Mouse (Mus musculus): ENCODE measurements around the gene Lax1. TPM values are rescaled to one million over a fixed set of nuclear protein-coding genes. Genes with fewer than 3 reads are reported as not detected.
A peak's percentile ranks its signal among the peaks of the same experiment; 100 is the strongest.
"Not testable (repeated sequence)": the region's sequence is repeated elsewhere in the genome, so short reads cannot be mapped to it uniquely, and the experiment has no call there.

Gene Lax1
- under 1 TPM; 0.17 to 0.36 TPM for total RNA-seq (2021)

DNA sequence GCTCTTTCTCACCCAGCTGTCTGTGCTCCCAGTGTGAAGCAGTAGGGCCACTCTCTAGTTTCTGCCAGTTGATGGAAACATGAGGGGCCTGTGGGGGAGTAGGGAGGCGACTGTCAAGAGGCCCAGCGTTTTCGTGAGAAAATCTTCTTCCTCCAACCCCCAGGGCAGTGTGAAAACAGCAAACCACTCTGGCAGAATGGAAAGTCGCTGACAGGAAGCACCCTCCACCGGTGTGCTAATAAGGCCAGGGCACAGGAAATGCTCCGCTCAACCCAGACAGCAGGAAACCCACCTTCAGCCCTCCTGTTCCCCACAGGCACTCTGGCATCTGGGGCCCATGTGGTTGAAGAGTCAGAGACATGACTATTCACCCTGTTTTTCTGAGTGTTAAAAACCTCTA lies at the start of gene Lax1:
Gene Lax1 (minus strand): TSS at position 212 of the 400 bp plus-strand sequence.
- no peak for DNase-seq
- intact Hi-C loops (cut with DNase I): no loop called here

DNA sequence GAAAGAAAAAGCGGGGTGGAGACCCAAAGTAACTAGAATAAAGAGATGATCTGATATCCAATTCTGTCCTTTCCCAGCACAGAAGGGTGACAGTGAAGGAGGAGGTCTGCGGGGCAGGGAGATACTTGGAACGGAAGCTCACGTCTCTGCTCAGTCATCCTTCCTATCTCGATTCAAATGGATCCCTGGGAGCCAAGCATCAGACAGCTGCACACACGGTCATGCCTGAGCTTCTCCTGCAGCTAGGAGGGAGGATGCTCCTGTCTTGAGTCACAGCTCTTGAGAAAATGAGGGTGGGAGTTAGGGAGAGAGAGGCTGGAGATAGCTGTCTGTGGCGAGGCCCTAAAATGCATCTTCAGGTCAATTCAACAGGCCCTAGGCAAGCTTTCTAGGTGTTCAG lies 46.8 kb upstream of the Lax1 start:
- intact Hi-C loops (cut with DNase I): loop anchor here (1.0 to 10.0 kb wide), 4 partner anchors 64 to 378 kb away; partner anchors contain the start of genes Atp2b4 and Chit1
- DNase-seq: no peak

DNA sequence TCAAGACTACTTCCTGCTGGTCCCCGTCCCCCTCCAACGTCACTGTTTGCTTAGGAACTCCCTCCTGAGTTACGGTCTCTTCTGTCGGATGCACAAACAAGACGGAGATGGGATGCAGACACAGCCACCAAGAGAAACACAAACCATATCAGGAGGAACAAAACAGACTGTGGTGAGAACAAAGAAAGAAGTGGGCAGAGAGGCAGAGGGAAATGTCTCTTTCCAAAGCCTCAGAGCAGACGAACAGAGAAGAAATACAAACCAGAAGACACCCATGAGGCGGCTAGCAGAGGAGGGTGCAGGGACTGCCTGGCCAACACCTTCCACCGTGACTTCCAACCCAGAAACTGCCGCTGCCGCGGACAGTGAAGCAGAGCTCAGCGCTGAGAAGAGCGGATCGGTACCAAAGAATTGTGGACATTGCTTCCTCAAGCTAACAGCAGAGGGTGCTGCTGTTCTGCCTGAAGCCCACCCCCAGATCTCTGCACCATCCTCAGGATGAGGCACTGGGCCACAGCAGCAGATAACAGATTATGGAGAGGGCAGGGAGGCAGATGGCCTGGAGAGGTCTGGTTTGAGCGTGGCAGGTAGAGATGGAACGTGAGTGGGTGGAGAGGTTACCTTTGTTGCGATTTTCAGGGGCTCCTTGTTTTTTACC lies 46.2 kb upstream of the Lax1 start:
- intact Hi-C loops (cut with DNase I): loop anchor here (1.0 to 10.0 kb wide), 4 partner anchors 65 to 379 kb away; partner anchors contain the start of genes Atp2b4 and Chit1
- DNase-seq: peak; percentile 67 to 76

DNA sequence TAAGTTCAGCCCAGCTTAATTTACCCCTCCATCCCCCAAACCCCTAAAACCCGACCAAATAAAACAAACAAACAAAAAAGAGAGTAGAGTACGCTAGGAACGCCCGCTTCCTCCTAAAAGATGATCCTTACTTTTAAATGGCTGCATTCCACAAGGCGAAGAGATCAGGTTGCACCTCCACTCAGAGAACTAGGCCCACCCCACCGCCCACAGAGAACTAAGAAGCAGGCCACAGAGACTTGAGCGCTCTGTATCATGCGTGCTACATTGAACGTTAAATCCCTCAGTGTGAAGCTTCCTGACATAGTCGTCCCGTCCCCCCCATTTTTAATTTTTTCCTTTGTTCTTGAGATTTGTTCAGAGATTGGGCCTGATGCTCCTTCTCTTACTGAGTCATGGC lies 42.9 kb upstream of the Lax1 start:
- no peak for DNase-seq
- intact Hi-C loops (cut with DNase I): loop anchor here (10.0 kb wide), 1 partner anchor 382 kb away; the partner anchor contains the start of gene Chit1

DNA sequence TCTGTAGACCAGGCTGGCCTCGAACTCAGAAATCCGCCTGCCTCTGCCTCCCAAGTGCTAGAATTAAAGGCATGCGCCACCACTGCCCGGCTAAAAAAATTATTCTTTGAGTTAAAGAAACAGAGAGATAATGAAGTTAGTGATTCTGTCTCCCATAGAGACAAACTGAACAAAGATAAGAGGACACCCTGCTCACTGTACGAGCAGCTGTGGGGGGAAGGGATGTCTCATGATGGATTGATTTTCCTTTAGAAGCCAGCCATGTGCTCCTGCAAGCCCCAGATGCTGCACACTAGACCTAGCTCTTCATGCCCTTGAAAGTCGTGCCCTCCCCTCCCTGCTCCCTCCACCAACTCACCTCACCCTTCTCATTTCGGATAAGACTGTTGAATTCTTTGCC lies 38.4 kb upstream of the Lax1 start:
- DNase-seq: no peak
- intact Hi-C loops (cut with DNase I): no loop called here

DNA sequence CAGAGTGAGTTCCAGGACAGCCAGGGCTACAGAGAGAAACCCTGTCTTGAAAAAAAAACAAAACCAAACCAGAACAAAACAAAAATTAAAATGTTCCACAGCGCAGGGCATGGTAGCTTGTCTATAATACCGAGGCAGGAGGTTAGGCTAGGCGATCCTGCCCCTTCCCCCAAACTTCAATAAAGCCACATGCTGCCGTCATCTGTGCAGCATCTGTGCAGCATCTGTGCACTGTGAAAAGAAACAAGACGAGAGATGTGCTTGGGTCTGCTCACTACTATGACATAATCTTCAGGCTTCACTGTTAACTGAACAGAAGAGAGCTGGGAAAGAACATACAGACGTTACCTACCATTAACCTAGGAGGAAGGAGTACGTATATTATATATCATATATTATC lies 30.4 kb upstream of the Lax1 start:
- DNase-seq: no peak
- intact Hi-C loops (cut with DNase I): no loop called here

DNA sequence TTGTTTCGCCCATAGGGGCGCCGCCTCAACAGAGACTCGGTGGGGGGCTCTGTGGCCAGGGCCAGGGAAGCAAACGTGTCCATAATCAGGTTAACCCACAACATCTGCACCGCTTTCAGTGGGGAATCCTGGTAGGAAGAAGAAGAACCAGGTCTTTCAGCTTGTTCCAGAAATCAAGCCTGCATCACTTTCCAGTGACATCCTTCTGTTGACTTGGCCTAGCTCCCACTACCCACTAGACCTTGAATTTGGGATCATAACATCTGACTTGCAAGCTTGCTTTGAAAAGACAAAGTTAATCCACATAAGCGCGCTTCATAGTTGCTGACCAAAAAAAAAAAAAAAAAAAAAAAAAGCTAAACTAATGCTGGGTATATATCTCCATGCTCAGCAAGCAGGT lies 28.9 kb upstream of the Lax1 start:
- intact Hi-C loops (cut with DNase I): loop anchor here (5.0 kb wide), 1 partner anchor 86 kb away; no protein-coding TSS in a partner anchor
- no peak for DNase-seq

DNA sequence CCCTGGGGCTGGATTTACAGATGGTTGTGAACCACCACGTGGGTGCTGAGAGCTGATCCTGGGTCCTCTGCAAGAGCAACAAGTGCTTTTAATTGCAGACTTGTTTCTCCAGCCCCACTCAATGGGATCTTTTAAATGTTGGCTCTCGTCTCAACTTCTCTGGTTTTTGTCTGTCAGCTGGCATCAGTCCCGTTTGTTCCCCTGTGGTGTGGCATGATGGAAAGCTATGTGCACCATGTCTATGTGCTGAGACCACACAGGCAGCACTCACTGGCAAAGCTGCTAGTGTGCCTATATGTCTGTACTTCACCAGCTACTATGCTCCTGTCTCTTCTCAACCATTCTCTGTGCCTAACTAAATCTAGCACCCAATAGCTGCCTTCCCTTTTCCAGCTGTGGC lies 28.4 kb upstream of the Lax1 start:
- no peak for DNase-seq
- intact Hi-C loops (cut with DNase I): loop anchor here (5.0 kb wide), 1 partner anchor 86 kb away; no protein-coding TSS in a partner anchor

DNA sequence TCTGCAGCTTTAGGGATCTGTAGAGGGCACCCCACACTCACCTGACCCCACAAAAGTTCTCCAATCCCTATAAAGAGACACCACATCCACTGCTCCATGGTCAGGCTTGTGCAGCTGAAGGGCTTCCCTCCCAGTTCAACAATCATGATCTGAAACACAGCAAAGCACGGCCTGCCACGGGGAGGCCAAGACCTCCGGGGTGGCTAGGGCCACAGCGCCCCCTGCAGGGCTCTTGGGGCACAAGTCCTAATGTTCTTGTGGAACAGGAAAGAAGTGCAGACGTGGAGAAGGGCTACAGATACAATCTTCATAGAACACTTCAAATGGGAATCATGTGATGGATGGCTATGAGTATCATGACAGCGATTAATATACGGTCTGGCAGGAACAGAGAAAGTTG lies 26.6 kb upstream of the Lax1 start:
- peak; percentile 32 to 68 for DNase-seq
- intact Hi-C loops (cut with DNase I): loop anchor here (5.0 kb wide), 1 partner anchor 84 kb away; no protein-coding TSS in a partner anchor

DNA sequence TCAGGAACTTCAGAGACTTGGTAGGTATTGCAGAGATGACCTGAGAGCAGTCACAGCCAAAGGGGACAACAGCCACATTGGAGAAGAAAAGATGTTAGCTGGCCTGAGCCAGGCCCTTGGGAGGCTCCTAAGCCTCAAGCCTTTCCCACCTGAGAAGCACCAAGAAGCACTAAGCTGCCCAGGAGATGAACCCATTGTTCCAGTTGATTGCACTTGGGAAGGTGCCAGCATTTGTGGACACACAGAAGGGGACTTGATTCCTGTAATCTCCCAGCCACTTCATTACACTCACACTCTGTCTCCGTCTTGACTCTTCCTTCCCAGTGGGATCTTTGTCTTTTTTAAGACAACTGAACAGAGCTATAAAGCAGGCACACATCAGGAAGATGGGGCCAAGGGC lies 25.3 kb upstream of the Lax1 start:
- intact Hi-C loops (cut with DNase I): loop anchor here (5.0 kb wide), 1 partner anchor 83 kb away; no protein-coding TSS in a partner anchor

DNA sequence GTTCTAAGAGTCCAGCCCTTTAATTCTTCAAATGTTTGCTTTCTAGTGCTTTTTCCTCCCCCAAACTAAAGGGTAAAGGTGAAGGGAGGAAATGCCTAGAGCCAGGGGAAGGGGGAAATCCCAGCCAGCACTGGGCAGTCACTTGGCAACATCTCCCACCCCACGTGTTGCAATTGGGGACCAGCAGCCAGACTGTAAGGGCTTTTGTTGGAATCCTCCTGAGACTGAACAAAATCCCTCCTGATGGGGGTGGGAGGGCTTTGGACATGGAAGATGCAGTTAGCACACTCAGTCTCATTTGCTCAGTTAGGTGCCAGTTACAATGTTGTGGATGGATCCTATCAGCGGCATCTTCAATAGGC lies 23.1 kb upstream of the Lax1 start:
- DNase-seq: no peak
- intact Hi-C loops (cut with DNase I): no loop called here

More for the DNA sequence above, 25.3 kb upstream of the Lax1 start:
- DNase-seq: peak in 1 of 2 experiments; percentile 18

DNA sequence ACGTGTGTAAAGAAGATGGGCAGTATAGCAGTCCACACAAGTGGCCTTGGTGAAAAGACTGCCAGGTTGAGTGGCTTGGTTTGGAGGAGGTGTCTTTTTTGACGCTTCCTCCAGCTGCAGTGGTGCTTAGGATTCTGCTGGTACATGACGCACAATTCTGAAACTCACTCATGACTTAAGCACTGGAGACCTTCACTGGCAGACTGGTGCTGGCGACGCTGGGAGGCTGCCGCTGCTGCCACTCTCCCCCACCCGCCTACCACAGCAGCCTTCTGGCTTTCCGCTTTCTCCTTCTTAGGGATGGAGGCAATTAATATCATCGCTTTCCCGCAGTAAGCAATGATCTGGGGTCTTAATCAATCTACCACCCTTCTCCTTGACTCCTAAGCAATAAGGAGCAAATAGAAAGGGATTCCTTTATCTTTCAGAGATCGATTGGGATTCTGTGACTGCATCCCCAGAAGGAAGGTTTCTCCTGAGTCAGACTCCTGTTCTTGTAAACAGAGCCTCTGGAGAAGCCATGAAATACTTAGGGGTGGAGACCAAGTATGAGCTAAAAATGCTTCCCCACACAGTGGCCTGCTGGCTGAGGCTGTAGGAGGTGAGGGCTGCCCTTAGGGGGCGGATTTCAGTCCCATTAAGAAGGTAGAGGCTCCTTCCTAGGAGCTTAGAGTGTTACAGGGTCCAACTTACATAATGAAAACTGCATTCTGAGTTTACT lies 22.5 kb upstream of the Lax1 start:
- intact Hi-C loops (cut with DNase I): no loop called here

DNA sequence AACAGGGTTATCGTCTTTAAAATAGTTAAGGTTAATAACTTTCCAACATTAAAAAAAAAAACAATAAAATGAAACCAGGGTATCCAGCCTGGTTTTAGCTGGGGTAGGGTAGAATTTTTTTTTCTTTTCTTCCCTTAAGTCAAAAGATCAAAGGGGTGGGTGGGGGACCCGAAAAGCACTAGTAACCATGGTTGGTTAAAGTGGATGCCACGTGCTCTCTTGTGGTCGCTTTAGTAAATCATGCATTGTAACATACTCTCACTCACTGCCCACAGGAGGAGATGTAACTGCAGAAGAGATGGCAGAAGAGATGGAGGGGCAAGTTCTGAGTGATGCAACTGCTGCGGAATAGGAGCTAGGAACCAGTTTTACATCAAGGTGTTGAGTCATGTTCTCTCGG lies 21.5 kb upstream of the Lax1 start:
- intact Hi-C loops (cut with DNase I): no loop called here

More for the DNA sequence above, 22.5 kb upstream of the Lax1 start:
- DNase-seq: no peak

DNA sequence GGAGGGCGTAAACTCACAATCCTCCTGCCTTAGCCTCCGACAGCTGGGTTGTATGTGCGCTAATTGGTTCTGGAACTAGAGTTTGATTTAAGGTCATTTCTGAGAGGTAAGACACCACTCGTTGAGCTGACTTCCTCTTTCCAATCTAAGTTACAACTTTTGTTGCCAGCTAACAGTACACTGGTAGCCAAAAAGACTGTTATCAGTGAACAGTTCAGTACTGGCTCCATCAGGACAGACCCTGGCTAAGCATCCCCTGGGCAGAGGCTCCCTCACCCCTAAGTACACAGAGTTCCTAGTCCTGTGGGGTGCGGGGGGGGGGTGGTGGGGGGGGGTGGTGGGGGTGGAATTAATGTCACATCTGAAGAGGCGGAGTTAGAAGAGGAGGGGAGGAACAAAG lies 21.0 kb upstream of the Lax1 start:
- DNase-seq: no peak
- intact Hi-C loops (cut with DNase I): no loop called here

More for the DNA sequence above, 21.5 kb upstream of the Lax1 start:
- DNase-seq: no peak

DNA sequence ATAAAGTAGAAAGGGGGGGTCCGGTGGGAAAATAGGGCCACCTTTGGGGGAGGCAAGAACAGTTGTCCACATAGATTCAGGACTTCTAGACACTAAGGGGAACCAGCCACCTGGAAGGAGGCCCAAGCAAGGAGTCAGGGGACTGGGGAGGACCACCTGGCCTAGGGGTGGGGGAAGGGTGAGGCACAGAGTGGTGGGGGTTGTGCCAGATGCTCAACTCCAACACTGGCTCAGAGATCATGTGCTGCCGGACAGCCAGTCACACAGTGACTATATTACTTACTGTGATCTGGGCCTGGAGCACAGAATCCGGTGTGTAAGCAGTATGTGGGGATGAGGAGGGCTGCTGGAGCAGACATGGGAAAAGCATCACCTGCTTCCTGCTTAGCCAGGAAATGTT lies 19.4 kb upstream of the Lax1 start:
- no peak for DNase-seq
- intact Hi-C loops (cut with DNase I): no loop called here

DNA sequence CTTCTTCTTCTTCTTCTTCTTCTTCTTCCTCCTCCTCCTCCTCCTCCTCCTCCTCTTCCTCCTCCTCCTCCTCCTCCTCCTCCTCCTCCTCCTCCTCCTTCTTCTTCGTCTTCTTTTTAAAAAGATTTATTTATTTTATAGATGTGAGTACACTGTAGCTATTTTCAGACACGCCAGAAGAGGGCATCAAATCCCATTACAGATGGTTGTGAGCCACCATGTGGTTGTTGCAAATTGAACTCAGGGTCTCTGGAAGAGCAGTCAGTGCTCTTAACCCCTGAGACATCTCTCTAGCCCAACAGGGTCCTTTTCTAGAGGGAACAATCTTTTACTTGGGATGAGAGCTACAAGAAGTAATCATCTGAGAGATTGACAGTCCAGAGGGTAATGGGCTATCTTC lies 11.9 kb upstream of the Lax1 start:
- intact Hi-C loops (cut with DNase I); DNase-seq: not testable (repeated sequence)

DNA sequence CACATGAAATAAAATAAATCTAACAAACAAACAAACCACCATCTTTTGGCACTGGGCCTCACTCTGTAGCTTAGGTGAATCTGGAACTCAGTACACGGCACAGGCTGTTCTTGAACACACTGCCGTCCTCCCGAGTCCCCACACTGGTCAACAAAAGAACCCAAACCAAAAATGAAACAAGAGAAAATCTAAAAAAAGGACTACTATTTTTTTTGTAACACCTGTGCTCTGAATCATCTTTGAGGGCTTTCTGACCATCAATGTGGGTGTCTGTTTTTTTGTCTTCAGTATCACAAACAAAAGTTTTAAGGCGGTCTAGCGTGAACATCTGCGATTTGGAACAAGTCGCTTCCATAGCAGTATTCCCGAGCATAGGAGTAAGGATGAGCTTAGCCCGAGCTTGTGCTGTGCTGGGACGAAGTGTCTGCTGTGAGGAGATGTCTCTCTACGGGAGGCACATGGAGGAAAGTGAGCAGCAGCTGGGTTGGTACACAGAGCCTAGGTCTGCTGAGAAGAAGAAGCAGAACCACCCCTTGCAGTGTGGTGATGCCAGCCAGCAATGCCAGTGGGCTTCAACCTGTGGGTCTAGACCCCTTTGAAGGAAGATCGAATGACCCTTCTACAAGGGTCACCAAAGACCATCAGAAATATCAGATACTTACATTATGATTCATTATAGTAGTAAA lies 8.2 kb upstream of the Lax1 start:
- intact Hi-C loops (cut with DNase I): no loop called here
- DNase-seq: no peak

DNA sequence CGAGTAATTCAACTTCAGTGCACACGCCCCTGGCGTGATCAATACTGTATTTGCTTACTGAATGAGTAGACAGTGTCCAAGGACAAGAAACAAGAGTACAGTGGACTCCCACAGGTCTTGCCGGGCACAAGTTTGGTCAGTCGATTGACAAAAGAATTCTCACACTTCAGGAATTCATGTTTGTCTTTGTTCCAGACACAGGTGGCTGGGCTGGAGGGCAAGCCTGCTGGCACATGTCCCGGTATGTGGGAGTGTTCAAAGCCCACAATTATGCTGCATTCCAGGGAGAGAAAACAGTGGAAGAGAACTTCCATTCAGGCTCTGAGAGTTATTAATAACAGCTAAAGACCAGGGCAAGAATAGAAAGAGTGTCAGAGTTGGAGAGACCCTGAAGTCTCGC lies 6.0 kb upstream of the Lax1 start:
- intact Hi-C loops (cut with DNase I): no loop called here
- DNase-seq: peak; percentile 57 to 79

DNA sequence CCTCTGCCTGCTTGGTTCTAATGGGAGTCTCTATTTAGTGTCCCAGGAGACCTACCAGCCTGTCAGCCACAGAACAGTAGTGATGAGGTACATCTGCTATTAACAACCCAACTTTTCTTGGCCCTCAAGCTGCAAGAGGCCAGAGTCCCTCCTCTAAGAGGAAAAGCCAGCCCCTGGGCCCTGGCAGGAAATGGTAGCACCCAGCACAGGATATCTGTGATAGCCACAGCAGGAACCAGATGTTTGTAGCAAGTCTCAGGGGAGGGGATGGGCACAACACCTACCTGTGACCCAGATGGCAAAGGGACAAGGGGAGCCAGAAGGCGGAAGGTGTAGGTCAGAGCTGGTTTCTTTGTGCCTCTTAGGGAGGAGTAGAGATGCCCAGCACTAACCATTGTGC lies 5.0 kb upstream of the Lax1 start:
- intact Hi-C loops (cut with DNase I): no loop called here
- DNase-seq: peak in 1 of 2 experiments; percentile 47

DNA sequence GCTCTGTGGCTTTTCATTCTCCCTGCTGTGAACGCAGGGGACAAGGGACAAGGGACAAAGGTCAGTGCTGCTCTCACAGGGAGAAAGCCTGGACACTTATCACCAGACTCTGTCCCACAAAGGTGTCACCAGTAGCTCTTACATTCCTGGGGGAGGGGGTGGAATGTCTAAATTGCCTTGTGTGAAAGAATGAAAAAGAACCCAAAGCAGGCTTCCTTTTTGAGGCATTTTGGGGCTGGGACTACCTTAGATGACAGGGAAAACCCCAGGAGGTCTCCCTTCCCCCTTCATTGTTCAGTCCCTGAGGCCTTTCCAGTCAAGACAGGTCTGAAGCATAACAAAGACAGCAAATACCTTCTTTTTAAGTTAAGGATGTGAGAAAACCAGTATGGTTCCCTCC lies 4.4 kb upstream of the Lax1 start:
- intact Hi-C loops (cut with DNase I): no loop called here
- DNase-seq: no peak

DNA sequence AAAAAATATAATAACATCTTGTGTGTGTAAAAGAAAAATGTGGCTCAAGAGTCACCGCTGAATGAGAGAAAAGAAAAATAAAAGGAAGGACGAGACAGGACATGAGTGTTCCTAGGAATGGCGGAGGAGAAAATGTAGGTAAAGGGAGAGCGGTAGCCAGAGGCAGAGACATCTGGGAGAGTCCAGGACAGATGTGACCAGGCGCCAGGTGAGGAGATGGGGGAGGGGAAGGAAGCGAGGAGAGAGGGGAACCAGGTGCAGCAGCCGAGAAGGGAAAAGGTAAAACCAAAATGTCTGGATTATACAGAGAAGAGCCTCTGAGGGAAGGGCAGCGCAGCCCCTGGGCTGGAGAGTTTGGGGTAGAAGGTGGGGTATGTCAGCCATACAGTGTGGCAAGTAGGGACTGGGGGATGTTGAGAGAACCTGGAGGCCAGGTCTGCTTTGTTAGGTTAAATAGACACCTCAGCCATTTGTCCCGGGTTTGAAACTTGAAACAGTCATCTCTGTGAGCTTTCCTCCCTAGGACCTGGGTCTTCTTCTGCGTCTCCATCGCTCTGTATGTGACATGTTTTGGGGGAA lies 3.7 kb upstream of the Lax1 start:
- intact Hi-C loops (cut with DNase I): no loop called here
- no peak for DNase-seq

Measured in heart, postnatal 10 days (tissue).